Mouse (Mus musculus): ENCODE data around the gene Gps1.
"Not testable (repeated sequence)": the region's sequence is repeated elsewhere in the genome, so short reads cannot be mapped to it uniquely, and the experiment has no call there.

Gps1 gene

GRCm38 (mm10) chr11:120785145-120785544 is 1.1 kb downstream of the Gps1 start:
- no peak for DNase-seq (ENCODE audit: low read depth)

- DNase-seq (ENCODE audit: low read depth), result not testable (repeated sequence)
These were observed 4.4 kb downstream of the Gps1 start for GRCm38 (mm10) chr11:120788460-120788859.

GRCm38 (mm10) chr11:120789355-120789754 is 5.3 kb downstream of the Gps1 start:
- DNase-seq (ENCODE audit: low read depth), result no peak

GRCm38 (mm10) chr11:120789810-120790209 is 5.7 kb downstream of the Gps1 start:
- DNase-seq (ENCODE audit: low read depth), result no peak

- DNase-seq (ENCODE audit: low read depth), result no peak
These were observed 8.6 kb downstream of the Gps1 start for GRCm38 (mm10) chr11:120792652-120793051.

- DNase-seq (ENCODE audit: low read depth), result peak; percentile 98
These were observed 11.9 kb downstream of the Gps1 start, which contains the start of gene Dus1l for GRCm38 (mm10) chr11:120795756-120796613. Gene Dus1l, minus strand, starts transcription at chr11:120796403.

- DNase-seq (ENCODE audit: low read depth), result no peak
These were observed 12.5 kb downstream of the Gps1 start for GRCm38 (mm10) chr11:120796614-120796946.

GRCm38 (mm10) chr11:120798244-120798643 is 14.2 kb downstream of the Gps1 start:
- DNase-seq (ENCODE audit: low read depth), result no peak

GRCm38 (mm10) chr11:120799316-120799890 is 15.3 kb downstream of the Gps1 start:
- peak; percentile 44 for DNase-seq (ENCODE audit: low read depth)

- peak; percentile 96 for DNase-seq (ENCODE audit: low read depth)
These were observed 16.2 kb downstream of the Gps1 start for GRCm38 (mm10) chr11:120800061-120800904.

GRCm38 (mm10) chr11:120804274-120804673 is 20.2 kb downstream of the Gps1 start:
- no peak for DNase-seq (ENCODE audit: low read depth)

GRCm38 (mm10) chr11:120804769-120805168 is 20.7 kb downstream of the Gps1 start:
- no peak for DNase-seq (ENCODE audit: low read depth)

- DNase-seq (ENCODE audit: low read depth), result no peak
These were observed 21.6 kb downstream of the Gps1 start for GRCm38 (mm10) chr11:120805375-120806298.

- DNase-seq (ENCODE audit: low read depth), result no peak
These were observed 23.9 kb downstream of the Gps1 start for GRCm38 (mm10) chr11:120808010-120808409.

GRCm38 (mm10) chr11:120812068-120812467 is 28.0 kb downstream of the Gps1 start:
- no peak for DNase-seq (ENCODE audit: low read depth)

GRCm38 (mm10) chr11:120817358-120817757 is 33.3 kb downstream of the Gps1 start:
- DNase-seq (ENCODE audit: low read depth), result no peak

GRCm38 (mm10) chr11:120818251-120818650 is 34.2 kb downstream of the Gps1 start:
- DNase-seq (ENCODE audit: low read depth), result no peak

GRCm38 (mm10) chr11:120819556-120819955 is 35.5 kb downstream of the Gps1 start:
- DNase-seq (ENCODE audit: low read depth), result no peak

GRCm38 (mm10) chr11:120820546-120820945 is 36.5 kb downstream of the Gps1 start:
- no peak for DNase-seq (ENCODE audit: low read depth)

- no peak for DNase-seq (ENCODE audit: low read depth)
These were observed 37.2 kb downstream of the Gps1 start for GRCm38 (mm10) chr11:120821076-120821922.

GRCm38 (mm10) chr11:120822321-120822720 is 38.2 kb downstream of the Gps1 start:
- no peak for DNase-seq (ENCODE audit: low read depth)

Measured in NIH3T3 (cell line).